Mouse (Mus musculus) limb, embryonic 12.5 days (tissue): ENCODE results near the gene Dnajc16. TPM values are rescaled to one million over a fixed set of nuclear protein-coding genes. Genes with fewer than 3 reads are reported as not detected.
A peak's percentile ranks its signal among the peaks of the same experiment; 100 is the strongest.

ENCODE experiments used
- ATAC-seq: fragments of 200-750 bp; cut with Nextera tagmentation; 2 replicates; pipeline ENCODE4 v1.8.0; 2017; ENCODE audit warnings: low read depth, moderate TSS enrichment; ENCODE audit not compliant: insufficient number of reproducible peaks, insufficient read depth, low FRiP score, low TSS enrichment
- H3K27ac ChIP-seq: fragments of 300-500 bp; sonication (generic); 2 replicates; pipeline ENCODE4 v1.5.1; 2016; ENCODE audit warnings: mild to moderate bottlenecking, moderate library complexity
- H3K27me3 ChIP-seq: fragments of 300-500 bp; sonication (generic); 2 replicates; pipeline ENCODE4 v1.6.1; 2016; ENCODE audit warnings: mild to moderate bottlenecking, moderate library complexity
- H3K36me3 ChIP-seq: fragments of 300-500 bp; sonication (generic); 2 replicates; pipeline ENCODE4 v1.6.1; 2016; ENCODE audit warnings: mild to moderate bottlenecking, moderate library complexity
- H3K4me1 ChIP-seq: fragments of 300-500 bp; sonication (generic); replicated peaks from 2 replicates; pipeline ENCODE4 v1.6.1; 2016
- H3K4me2 ChIP-seq: fragments of 300-500 bp; sonication (generic); 2 replicates; pipeline ENCODE4 v1.6.1; 2016; ENCODE audit warnings: mild to moderate bottlenecking, moderate library complexity
- H3K4me3 ChIP-seq: fragments of 300-500 bp; sonication (generic); replicated peaks from 2 replicates; pipeline ENCODE4 v1.5.1; 2016; ENCODE audit warnings: mild to moderate bottlenecking
- H3K9ac ChIP-seq: fragments of 300-500 bp; sonication (generic); replicated peaks from 2 replicates; pipeline ENCODE4 v1.6.1; 2016; ENCODE audit warnings: mild to moderate bottlenecking, moderate library complexity
- H3K9me3 ChIP-seq: fragments of 300-500 bp; sonication (generic); 2 replicates; pipeline ENCODE4 v1.6.1; 2016; ENCODE audit warnings: mild to moderate bottlenecking, moderate library complexity
- WGBS: fragments of 180-500 bp; shearing (Covaris S2); methylation state at CpG from one replicate; pipeline ENCODE4 v1.1.7; 2016; 5-methylcytosine and 5-hydroxymethylcytosine counted together
- polyA plus RNA-seq: library from polyadenylated mRNA; unstranded; fragments of >200 nt; fragmentation: Nextera tagmentation; extraction: Ambion mirVana; gene quantifications from 2 replicates; pipeline ENCODE4 v1.2.1, GENCODE M21; 2016

The Dnajc16 gene
- polyA plus RNA-seq, 1 experiment from 2014 or later, result 3.4 TPM

DNA sequence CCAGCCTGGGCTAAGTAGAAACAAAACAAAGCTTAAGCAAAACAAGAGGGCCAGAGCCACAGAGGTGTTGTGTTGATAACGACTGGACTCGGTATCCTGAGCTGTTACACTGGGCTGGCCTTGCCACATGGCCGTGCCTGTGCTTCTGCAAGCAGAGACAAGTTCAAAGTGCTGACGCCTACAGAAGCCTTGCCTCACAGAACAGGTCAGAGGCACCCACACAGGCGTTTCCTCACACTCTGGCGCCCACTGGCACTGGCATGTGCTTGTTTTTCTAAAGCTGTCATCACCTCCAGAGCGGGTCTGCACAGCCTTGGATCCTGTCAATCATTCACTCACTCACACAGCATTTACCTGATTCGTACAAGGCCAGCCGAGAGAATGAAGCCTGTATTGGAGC is 48.9 kb downstream of the Dnajc16 start:
- Histone ChIP-seq H3K4me2 (no peak overlapping the region), H3K4me3 (no peak overlapping the region), H3K27ac (peak overlapping the region; percentile 50; the same call in 1 of the 2 replicates), H3K27me3 (peaks cover 6% of the 10 kb centered on the region; the same call in 1 of the 2 replicates), H3K9me3 (no peaks in the 10 kb centered on the region), H3K4me1 (no peaks in the 10 kb centered on the region), H3K9ac (no peak overlapping the region; the same call in 1 of the 2 replicates), H3K36me3 (no peaks in the 10 kb centered on the region)
- 55% methylated on average over 9 of the region's 9 CpGs for WGBS
- ATAC-seq, result 0 out of 2 replicates have a peak, but pooled peaks have one; percentile 26

- peaks cover 3% of the 10 kb centered on the region; the same call in 1 of the 2 replicates for H3K4me1 ChIP-seq
- no peak overlapping the region for H3K9ac ChIP-seq
- no peak overlapping the region for H3K27ac ChIP-seq
- WGBS, result 71% methylated on average over 8 of the region's 8 CpGs
- no peaks in the 10 kb centered on the region for H3K9me3 ChIP-seq
- H3K4me2 ChIP-seq, result no peak overlapping the region
- ATAC-seq, result no peak
- H3K27me3 ChIP-seq, result no peaks in the 10 kb centered on the region
- H3K4me3 ChIP-seq, result no peak overlapping the region
- no peaks in the 10 kb centered on the region for H3K36me3 ChIP-seq
These were observed 52.7 kb downstream of the Dnajc16 start for GRCm38 (mm10) chr4:141738015-141738414.

DNA sequence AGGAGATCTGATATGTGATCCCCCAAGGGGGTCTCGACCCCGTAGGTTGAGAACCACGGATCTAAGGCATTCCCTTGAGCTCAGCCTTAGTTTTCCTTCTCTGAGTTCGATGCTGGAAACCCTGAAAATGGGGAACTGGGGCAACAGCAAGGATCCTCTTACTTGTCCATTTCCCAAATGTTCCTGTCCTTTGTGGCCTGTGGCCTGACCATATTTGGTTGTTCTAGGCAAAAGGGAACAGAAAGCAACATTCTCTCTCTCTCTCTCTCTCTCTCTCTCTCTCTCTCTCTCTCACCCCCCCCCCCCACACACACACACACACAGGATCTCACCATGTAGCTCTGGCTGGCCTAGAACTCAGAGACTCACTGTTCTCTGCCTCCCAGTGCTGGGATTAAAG is 53.9 kb downstream of the Dnajc16 start:
- no peak for ATAC-seq
- Histone ChIP-seq H3K4me2 (no peak overlapping the region), H3K4me1 (peaks cover 3% of the 10 kb centered on the region; the same call in 1 of the 2 replicates), H3K9ac (no peak overlapping the region), H3K36me3 (no peaks in the 10 kb centered on the region), H3K4me3 (no peak overlapping the region), H3K9me3 (no peaks in the 10 kb centered on the region), H3K27me3 (no peaks in the 10 kb centered on the region), H3K27ac (no peak overlapping the region)
- WGBS, result 77% methylated on average over 4 of the region's 4 CpGs

- peak overlapping the region; percentile 44; the same call in 1 of the 2 replicates for H3K9ac ChIP-seq
These were observed 55.5 kb downstream of the Dnajc16 start for GRCm38 (mm10) chr4:141735206-141735560.

GRCm38 (mm10) chr4:141734446-141735205 is 56.1 kb downstream of the Dnajc16 start:
- 9% methylated on average over 24 of the region's 24 CpGs for WGBS
- peak overlapping the region; percentile 44 for H3K4me3 ChIP-seq
- H3K27me3 ChIP-seq, result peaks cover 6% of the 10 kb centered on the region
- peak overlapping the region; percentile 62 for H3K27ac ChIP-seq
- peak overlapping the region; percentile 63 for H3K4me2 ChIP-seq
- H3K9ac ChIP-seq, result peak overlapping the region; percentile 44
- peak; percentile 96 for ATAC-seq
- H3K9me3 ChIP-seq, result no peaks in the 10 kb centered on the region
- H3K4me1 ChIP-seq, result peaks cover 3% of the 10 kb centered on the region; the same call in 1 of the 2 replicates
- no peaks in the 10 kb centered on the region for H3K36me3 ChIP-seq

More at GRCm38 (mm10) chr4:141735206-141735560, 55.5 kb downstream of the Dnajc16 start:
- H3K9me3 ChIP-seq, result no peaks in the 10 kb centered on the region
- H3K4me3 ChIP-seq, result peak overlapping the region; percentile 44
- H3K27me3 ChIP-seq, result peaks cover 6% of the 10 kb centered on the region
- peak overlapping the region; percentile 50; the same call in 1 of the 2 replicates for H3K27ac ChIP-seq
- WGBS, result 24% methylated on average over 9 of the region's 9 CpGs
- no peaks in the 10 kb centered on the region for H3K36me3 ChIP-seq
- peaks cover 3% of the 10 kb centered on the region; the same call in 1 of the 2 replicates for H3K4me1 ChIP-seq
- H3K4me2 ChIP-seq, result peak overlapping the region; percentile 63
- peak; percentile 33; the same call in 1 of the 2 replicates for ATAC-seq

DNA sequence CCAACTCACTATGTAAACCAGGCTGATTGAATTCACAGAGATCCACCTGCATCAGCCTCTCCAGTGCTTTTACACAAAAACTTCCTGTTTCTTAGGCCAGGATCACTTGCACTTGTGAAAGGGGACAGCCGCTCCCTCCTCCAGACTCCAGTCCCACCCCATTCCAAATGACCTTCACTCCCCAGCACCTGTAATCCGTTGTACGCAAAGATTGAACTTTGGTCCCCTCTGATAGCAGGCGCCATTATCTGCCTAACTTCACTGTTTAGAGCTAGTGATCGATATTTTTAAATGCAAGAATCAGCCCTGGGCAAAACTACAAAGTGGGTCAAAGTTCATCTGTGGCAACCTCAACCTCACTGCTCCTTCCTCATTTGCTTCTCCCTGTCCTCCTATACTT is 59.0 kb downstream of the Dnajc16 start:
- H3K36me3 ChIP-seq, result no peaks in the 10 kb centered on the region
- 79% methylated on average over 5 of the region's 5 CpGs for WGBS
- ATAC-seq, result no peak
- no peak overlapping the region for H3K4me2 ChIP-seq
- no peaks in the 10 kb centered on the region for H3K9me3 ChIP-seq
- H3K9ac ChIP-seq, result no peak overlapping the region
- no peak overlapping the region for H3K4me3 ChIP-seq
- H3K27me3 ChIP-seq, result peaks cover 6% of the 10 kb centered on the region
- no peak overlapping the region for H3K27ac ChIP-seq
- peaks cover 3% of the 10 kb centered on the region; the same call in 1 of the 2 replicates for H3K4me1 ChIP-seq

GRCm38 (mm10) chr4:141730401-141730800 is 60.3 kb downstream of the Dnajc16 start:
- no peak for ATAC-seq
- Histone ChIP-seq H3K4me3 (no peak overlapping the region), H3K36me3 (no peaks in the 10 kb centered on the region), H3K27ac (no peak overlapping the region), H3K4me1 (peaks cover 3% of the 10 kb centered on the region; the same call in 1 of the 2 replicates), H3K4me2 (no peak overlapping the region), H3K9ac (no peak overlapping the region), H3K9me3 (no peaks in the 10 kb centered on the region), H3K27me3 (peaks cover 6% of the 10 kb centered on the region)
- 82% methylated on average over 13 of the region's 13 CpGs for WGBS

GRCm38 (mm10) chr4:141729266-141729665 is 61.5 kb downstream of the Dnajc16 start:
- Histone ChIP-seq H3K36me3 (no peaks in the 10 kb centered on the region), H3K27me3 (peaks cover 6% of the 10 kb centered on the region), H3K4me3 (no peak overlapping the region), H3K4me2 (no peak overlapping the region), H3K9ac (no peak overlapping the region), H3K9me3 (no peaks in the 10 kb centered on the region), H3K27ac (no peak overlapping the region), H3K4me1 (no peaks in the 10 kb centered on the region; the same call in 1 of the 2 replicates)
- ATAC-seq, result no peak
- 80% methylated on average over 3 of the region's 3 CpGs for WGBS

- Histone ChIP-seq H3K27ac (no peak overlapping the region), H3K9ac (no peak overlapping the region), H3K4me2 (no peak overlapping the region), H3K9me3 (no peaks in the 10 kb centered on the region), H3K4me3 (no peak overlapping the region), H3K36me3 (peaks cover under 1% of the 10 kb centered on the region; the same call in 1 of the 2 replicates), H3K4me1 (peaks cover 18% of the 10 kb centered on the region), H3K27me3 (peaks cover 6% of the 10 kb centered on the region)
- no peak for ATAC-seq
- WGBS, result 56% methylated on average over 3 of the region's 3 CpGs
These were observed 65.0 kb downstream of the Dnajc16 start for GRCm38 (mm10) chr4:141725738-141726137.

DNA sequence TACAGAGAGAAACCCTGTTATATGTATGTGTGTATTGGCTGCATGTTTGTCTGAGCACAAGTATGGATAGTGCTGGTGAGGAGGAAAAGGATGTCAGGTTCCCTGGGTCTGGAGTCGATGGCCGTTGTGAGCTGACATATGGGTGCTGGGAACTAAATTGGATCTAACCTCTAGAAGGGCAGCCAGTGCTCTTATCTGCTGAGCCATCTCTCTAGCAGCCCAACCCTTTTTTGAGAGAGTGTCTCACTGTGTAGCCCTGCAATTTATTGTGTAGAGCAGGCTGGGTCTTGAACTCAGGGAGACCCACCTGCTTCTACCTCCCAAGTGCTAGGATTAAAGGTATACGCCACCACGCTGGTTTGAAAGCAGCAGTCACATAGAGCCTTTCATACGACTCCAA is 65.5 kb downstream of the Dnajc16 start:
- peaks cover 5% of the 10 kb centered on the region for H3K36me3 ChIP-seq
- H3K9me3 ChIP-seq, result no peaks in the 10 kb centered on the region
- no peak overlapping the region for H3K4me2 ChIP-seq
- WGBS, result 78% methylated on average over 5 of the region's 5 CpGs
- no peak overlapping the region for H3K9ac ChIP-seq
- no peak overlapping the region for H3K4me3 ChIP-seq
- no peak for ATAC-seq
- no peak overlapping the region for H3K27ac ChIP-seq
- H3K4me1 ChIP-seq, result peaks cover 18% of the 10 kb centered on the region
- peaks cover under 1% of the 10 kb centered on the region for H3K27me3 ChIP-seq

DNA sequence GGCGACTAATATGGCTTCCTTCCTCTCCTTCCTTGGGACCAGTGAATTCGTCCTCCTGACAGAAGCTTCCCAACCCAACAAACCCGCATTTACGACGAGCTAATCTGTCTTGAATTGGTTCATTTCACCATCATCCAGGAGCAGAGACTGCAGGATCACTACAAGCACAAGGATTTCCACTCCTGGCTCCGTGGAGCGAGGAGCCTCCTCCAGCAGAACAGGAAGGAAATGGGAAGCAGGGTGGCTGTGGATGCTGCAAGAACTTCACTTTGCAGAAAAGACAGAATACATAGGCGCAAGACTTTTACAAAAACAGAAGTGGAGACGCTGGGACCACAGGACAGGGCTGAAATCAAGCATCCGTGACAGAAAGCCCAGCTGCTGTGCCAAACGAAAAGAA is 66.1 kb downstream of the Dnajc16 start:
- Histone ChIP-seq H3K9me3 (no peaks in the 10 kb centered on the region), H3K4me2 (no peak overlapping the region), H3K9ac (no peak overlapping the region), H3K36me3 (peaks cover 11% of the 10 kb centered on the region), H3K4me3 (no peak overlapping the region), H3K27me3 (no peaks in the 10 kb centered on the region; the same call in 1 of the 2 replicates), H3K4me1 (peaks cover 18% of the 10 kb centered on the region), H3K27ac (no peak overlapping the region)
- ATAC-seq, result no peak
- 69% methylated on average over 11 of the region's 11 CpGs for WGBS
